Mouse (Mus musculus) thymus, postnatal 0 days (tissue): ENCODE data around the gene Kbtbd13. TPM values are rescaled to one million over a fixed set of nuclear protein-coding genes. Genes with fewer than 3 reads are reported as not detected.
"Not testable (repeated sequence)": the region's sequence is repeated elsewhere in the genome, so short reads cannot be mapped to it uniquely, and the experiment has no call there.

ENCODE experiments used
- DNase-seq: peaks from one replicate; pipeline ENCODE4 v3.0.0-alpha.2; 2015; ENCODE audit warnings: low spot score
- polyA plus RNA-seq: library from polyadenylated mRNA; unstranded; fragments of >200 nt; fragmentation: Nextera tagmentation; extraction: Ambion mirVana; gene quantifications from 2 replicates; pipeline ENCODE4 v1.2.1, GENCODE M21; 2015

Gene Kbtbd13
- polyA plus RNA-seq, 1 experiment from 2014 or later = 0.55 TPM

DNA sequence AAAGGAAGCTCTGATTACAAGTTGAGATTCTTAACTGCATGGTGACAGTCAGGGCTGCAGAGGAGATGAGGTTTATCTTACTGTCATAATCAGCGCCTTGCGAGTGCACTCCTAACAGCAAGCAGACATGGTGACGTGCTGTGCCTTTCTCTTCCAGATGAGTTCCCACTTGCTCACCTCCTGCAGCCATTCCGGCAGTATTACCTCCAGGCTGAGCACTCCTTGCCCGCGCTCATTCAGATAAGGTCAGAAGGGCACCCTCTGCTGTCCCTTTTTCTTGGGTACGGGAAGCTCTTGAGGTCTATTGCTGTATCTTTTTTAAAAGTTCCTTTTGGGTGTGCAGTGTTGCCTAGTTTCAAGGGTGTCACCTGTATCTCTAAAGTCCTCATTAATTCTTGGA lies 34.9 kb downstream of the Kbtbd13 start:
- no peak for DNase-seq

GRCm38 (mm10) chr9:65353251-65353650 lies 38.2 kb downstream of the Kbtbd13 start:
- no peak for DNase-seq

DNA sequence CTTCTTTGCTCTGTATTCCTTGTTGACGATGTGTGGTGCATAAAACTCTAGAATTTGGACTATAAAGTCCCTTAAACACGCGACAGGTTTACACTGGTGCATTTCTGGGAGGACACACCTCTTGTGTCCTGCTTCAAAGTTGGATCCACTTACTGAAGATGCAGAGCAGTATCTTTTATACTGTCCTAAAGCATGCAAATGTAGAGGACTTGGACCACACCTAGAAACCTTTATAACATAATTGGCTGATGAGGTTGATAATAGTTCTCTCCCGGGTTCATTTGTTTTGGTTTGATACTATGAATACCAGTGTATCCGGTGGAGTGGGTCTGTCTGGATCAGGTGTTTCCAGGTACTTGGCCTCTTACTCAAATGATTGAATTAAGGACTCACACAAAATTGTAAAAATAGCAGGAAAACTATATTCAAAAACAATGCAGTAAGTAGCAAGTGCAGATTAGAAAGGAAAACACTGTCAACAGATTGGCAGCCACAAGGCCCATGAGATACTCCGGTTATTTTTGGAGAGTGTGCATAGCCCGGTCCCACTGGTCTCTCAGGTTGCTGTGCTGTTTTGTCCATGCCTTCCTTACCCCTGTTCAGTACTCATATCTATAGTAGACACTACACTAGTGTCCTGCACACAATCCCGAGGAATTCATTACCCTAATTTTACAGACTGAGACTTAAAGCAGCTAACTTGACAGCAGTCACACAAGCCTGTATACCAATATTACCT lies 44.2 kb downstream of the Kbtbd13 start:
- DNase-seq = peak; percentile 4

- peak; percentile 51 for DNase-seq
These were observed 44.9 kb downstream of the Kbtbd13 start for GRCm38 (mm10) chr9:65346476-65347111.

DNA sequence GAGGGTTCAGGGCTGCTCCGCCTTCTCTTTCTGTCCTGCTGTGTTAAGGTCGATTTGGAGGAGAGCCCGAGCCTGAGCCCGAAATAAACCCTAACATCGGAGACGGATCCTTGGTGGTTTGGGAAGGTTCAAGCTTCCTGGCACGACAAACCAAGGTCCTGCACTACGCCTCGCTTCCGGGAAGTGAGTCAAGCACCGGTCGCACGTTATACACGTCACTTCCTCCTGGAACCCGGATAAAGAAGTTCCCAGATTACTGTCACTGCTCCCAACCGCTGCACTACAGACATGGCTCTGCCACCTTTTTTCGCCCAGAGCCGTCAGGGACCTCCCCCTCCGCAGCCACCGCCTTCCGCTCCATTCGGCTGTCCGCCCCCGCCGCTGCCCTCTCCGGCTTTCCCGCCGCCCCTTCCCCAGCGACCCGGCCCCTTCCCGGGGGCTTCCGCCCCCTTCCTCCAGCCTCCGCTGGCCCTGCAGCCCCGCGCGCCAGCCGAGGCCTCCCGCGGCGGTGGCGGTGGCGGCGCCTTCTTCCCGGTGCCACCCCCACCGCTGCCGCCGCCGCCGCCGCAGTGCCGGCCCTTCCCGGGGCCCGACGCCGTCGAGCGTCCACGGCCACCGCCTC lies 45.5 kb downstream of the Kbtbd13 start, which contains the start of gene Pdcd7:
TSS of gene Pdcd7 (plus strand) at position 251 of the 622 bp plus-strand sequence.
- peak; percentile 94 for DNase-seq

- DNase-seq = not testable (repeated sequence)
These were observed 46.0 kb downstream of the Kbtbd13 start for GRCm38 (mm10) chr9:65345439-65345838.

GRCm38 (mm10) chr9:65340414-65340813 lies 51.0 kb downstream of the Kbtbd13 start:
- DNase-seq = no peak

DNA sequence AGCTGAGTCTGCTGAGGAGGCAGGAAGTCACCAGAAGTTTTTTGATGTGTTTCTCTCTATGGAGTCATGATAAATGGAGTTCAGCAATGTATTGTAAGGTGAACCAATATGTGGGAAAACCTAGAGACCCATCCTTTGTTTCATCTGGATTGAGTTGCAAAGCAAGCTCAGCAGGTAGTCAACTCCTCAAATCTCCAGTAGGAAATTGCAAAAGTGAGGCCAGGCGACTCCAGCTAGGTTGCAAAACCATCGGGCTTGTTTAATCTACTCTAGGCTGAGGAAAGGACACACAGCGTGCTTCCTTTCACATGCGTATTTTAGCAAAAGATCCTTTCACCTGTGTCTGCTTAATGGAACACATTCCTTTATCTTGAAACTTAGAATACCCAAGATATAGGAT lies 52.3 kb downstream of the Kbtbd13 start:
- DNase-seq = no peak

Other genes starting within 250 kb of the Kbtbd13 start
- 6.0 and 7.3 TPM in 2 replicates for gene Parp16, start 196.3 kb downstream of the Kbtbd13 start, polyA plus RNA-seq
- 0.61 and 0.77 TPM in 2 replicates for gene Cilp, start 126.5 kb downstream of the Kbtbd13 start, polyA plus RNA-seq
- gene Clpx, start 97.4 kb downstream of the Kbtbd13 start, polyA plus RNA-seq = 49.8 and 55.5 TPM in 2 replicates
- 14.8 and 18.6 TPM in 2 replicates for gene Pdcd7, start 45.5 kb downstream of the Kbtbd13 start, polyA plus RNA-seq
- gene Ubap1l, start 30.6 kb downstream of the Kbtbd13 start, polyA plus RNA-seq = 0.12 and 0.22 TPM in 2 replicates
- gene Rasl12, start 6.9 kb upstream of the Kbtbd13 start, polyA plus RNA-seq = 2.0 and 2.2 TPM in 2 replicates
- gene Slc51b, start 31.3 kb upstream of the Kbtbd13 start, polyA plus RNA-seq = 0.21 TPM in 1 of 2 replicates, not detected in the other
- 19.5 and 23.5 TPM in 2 replicates for gene Mtfmt, start 44.1 kb upstream of the Kbtbd13 start, polyA plus RNA-seq
- 105 and 115 TPM in 2 replicates for gene Spg21, start 69.3 kb upstream of the Kbtbd13 start, polyA plus RNA-seq
- 0.12 TPM in 2 replicates for gene Ankdd1a, start 128.5 kb upstream of the Kbtbd13 start, polyA plus RNA-seq
- gene Plekho2, start 188.4 kb upstream of the Kbtbd13 start, polyA plus RNA-seq = 12.2 and 14.9 TPM in 2 replicates
- 14.4 and 17.4 TPM in 2 replicates for gene Pif1, start 195.5 kb upstream of the Kbtbd13 start, polyA plus RNA-seq
- gene Rbpms2, start 238.0 kb upstream of the Kbtbd13 start, polyA plus RNA-seq = 1.8 and 2.0 TPM in 2 replicates